Mouse (Mus musculus) limb, embryonic 11.5 days (tissue): ENCODE measurements around the gene Hist1h3h. TPM values are rescaled to one million over a fixed set of nuclear protein-coding genes. Genes with fewer than 3 reads are reported as not detected.
"Not testable (repeated sequence)": the region's sequence is repeated elsewhere in the genome, so short reads cannot be mapped to it uniquely, and the experiment has no call there.

Source experiments
- ATAC-seq: fragments of 200-750 bp; cut with Nextera tagmentation; 2 replicates; pipeline ENCODE4 v1.8.0; 2017; ENCODE audit warnings: low read depth; ENCODE audit not compliant: insufficient number of reproducible peaks, low FRiP score, low TSS enrichment
- DNase-seq: peaks from one replicate; pipeline ENCODE4 v3.0.0-alpha.2; 2015; ENCODE audit warnings: low spot score
- H3K27ac ChIP-seq: fragments of 300-500 bp; sonication (generic); replicated peaks from 2 replicates; pipeline ENCODE4 v1.5.1; 2014; ENCODE audit warnings: low read depth, mild to moderate bottlenecking, low read length
- H3K27me3 ChIP-seq: fragments of 300-500 bp; sonication (generic); 2 replicates; pipeline ENCODE4 v1.6.1; 2014; ENCODE audit warnings: mild to moderate bottlenecking, low read length, mixed read lengths; ENCODE audit not compliant: control insufficient read depth, insufficient read depth
- H3K36me3 ChIP-seq: fragments of 300-500 bp; sonication (generic); 2 replicates; pipeline ENCODE4 v1.6.1; 2014; ENCODE audit warnings: mild to moderate bottlenecking, low read length, moderate library complexity, mixed read lengths; ENCODE audit not compliant: control insufficient read depth, insufficient read depth
- H3K4me1 ChIP-seq: fragments of 300-500 bp; sonication (generic); 2 replicates; pipeline ENCODE4 v1.6.1; 2014; ENCODE audit warnings: low read length, mixed read lengths; ENCODE audit not compliant: control insufficient read depth, insufficient read depth
- H3K4me2 ChIP-seq: fragments of 300-500 bp; sonication (generic); 2 replicates; pipeline ENCODE4 v1.6.1; 2014; ENCODE audit warnings: low read depth, mild to moderate bottlenecking, moderate library complexity; ENCODE audit not compliant: severe bottlenecking
- H3K4me3 ChIP-seq: fragments of 300-500 bp; sonication (generic); 2 replicates; pipeline ENCODE4 v1.5.1; 2014; ENCODE audit warnings: low read depth, low read length
- H3K9ac ChIP-seq: fragments of 300-500 bp; sonication (generic); 2 replicates; pipeline ENCODE4 v1.6.1; 2014; ENCODE audit warnings: mild to moderate bottlenecking, low read length
- H3K9me3 ChIP-seq: fragments of 300-500 bp; sonication (generic); 2 replicates; pipeline ENCODE4 v1.6.1; 2016; ENCODE audit warnings: low read length; ENCODE audit not compliant: control insufficient read depth
- WGBS: fragments of 180-500 bp; shearing (Covaris S2); extraction: QIAGEN DNeasy Blood & Tissue Kit; methylation state at CpG from one replicate; pipeline ENCODE4 v1.1.7; 2014; 5-methylcytosine and 5-hydroxymethylcytosine counted together
- microRNA-seq: library from miRNA; unstranded; fragments of <30 nt; microRNA quantifications from one replicate; pipeline ENCODE4, GENCODE M21; 2016
- polyA plus RNA-seq: library from polyadenylated mRNA; unstranded; fragments of >200 nt; fragmentation: Nextera tagmentation; extraction: Ambion mirVana; gene quantifications from 2 replicates; pipeline ENCODE4 v1.2.1, GENCODE M21; 2014

Gene Hist1h3h
- polyA plus RNA-seq, 1 experiment from 2014 or later: 15.5 TPM

DNA sequence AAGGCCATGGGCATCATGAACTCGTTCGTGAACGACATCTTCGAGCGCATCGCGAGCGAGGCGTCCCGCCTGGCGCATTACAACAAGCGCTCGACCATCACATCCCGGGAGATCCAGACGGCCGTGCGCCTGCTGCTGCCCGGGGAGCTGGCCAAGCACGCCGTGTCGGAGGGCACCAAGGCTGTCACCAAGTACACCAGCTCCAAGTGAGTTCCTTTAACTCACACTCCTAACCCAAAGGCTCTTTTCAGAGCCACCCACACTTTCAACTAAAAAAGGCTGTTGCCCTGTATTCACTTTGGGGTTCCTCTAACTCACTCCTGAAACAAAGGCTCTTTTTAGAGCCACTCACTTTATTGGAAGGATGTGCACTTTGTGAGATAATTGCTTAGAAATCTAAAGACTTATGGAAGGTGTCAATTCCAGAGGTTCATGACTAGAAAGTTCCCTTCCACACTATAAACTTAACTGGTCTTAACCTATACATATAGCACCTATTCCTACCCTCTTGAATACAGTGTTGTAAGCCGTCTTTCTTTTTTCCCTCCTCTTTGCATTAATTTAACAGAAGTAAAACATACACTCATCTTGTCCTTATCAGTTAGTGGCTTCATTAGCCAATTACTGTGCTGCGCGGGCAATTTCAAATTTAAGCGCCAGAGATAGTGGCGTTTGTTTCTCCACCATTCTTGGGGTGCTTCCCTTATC, 37.0 kb downstream of the Hist1h3h start:
- not testable (repeated sequence) for H3K9me3 ChIP-seq, H3K27me3 ChIP-seq, H3K36me3 ChIP-seq, ATAC-seq, H3K4me1 ChIP-seq
- H3K27ac ChIP-seq: peak overlapping the region; percentile 83
- H3K4me2 ChIP-seq: peak overlapping the region; percentile 52
- DNase-seq: peak; percentile 53
- under 1% methylated on average over 19 of the region's 26 CpGs for WGBS
- peak overlapping the region; percentile 35 for H3K4me3 ChIP-seq
- peak overlapping the region; percentile 59 for H3K9ac ChIP-seq

GRCm38 (mm10) chr13:21755707-21756106, 38.2 kb downstream of the Hist1h3h start:
- WGBS: 83% methylated on average over 1 of the region's 1 CpGs
- H3K4me3 ChIP-seq: no peak overlapping the region
- no peaks in the 10 kb centered on the region for H3K9me3 ChIP-seq
- DNase-seq (no peak), ATAC-seq (no peak)
- H3K36me3 ChIP-seq: no peaks in the 10 kb centered on the region; the same call in 1 of the 2 replicates
- no peaks in the 10 kb centered on the region for H3K27me3 ChIP-seq
- no peak overlapping the region for H3K27ac ChIP-seq
- no peaks in the 10 kb centered on the region for H3K4me1 ChIP-seq
- H3K4me2 ChIP-seq: no peak overlapping the region
- H3K9ac ChIP-seq: no peak overlapping the region

Small RNA genes within 50 kb of the gene (microRNA-seq; reads per million reads assigned to microRNA genes)
- gene Gm44357: not detected
- gene Gm44367: not detected
- not detected for gene Gm44454

Other genes starting within 250 kb of the Hist1h3h start
- 2.5 and 2.8 TPM in 2 replicates for gene Nkapl, start 249.2 kb upstream of the Hist1h3h start, polyA plus RNA-seq
- 2.5 and 2.9 TPM in 2 replicates for gene Zkscan4, start 238.8 kb upstream of the Hist1h3h start, polyA plus RNA-seq
- gene Gm10065, start 238.2 kb upstream of the Hist1h3h start, polyA plus RNA-seq: 0.67 TPM in 1 of 2 replicates, not detected in the other
- gene AK157302, start 222.4 kb upstream of the Hist1h3h start, polyA plus RNA-seq: 0.24 and 0.35 TPM in 2 replicates
- gene Gm11273, start 216.2 kb upstream of the Hist1h3h start, polyA plus RNA-seq: 2.5 and 4.0 TPM in 2 replicates
- gene Zkscan8, start 186.5 kb upstream of the Hist1h3h start, polyA plus RNA-seq: 9.6 and 13.1 TPM in 2 replicates
- gene Olfr1366, start 174.9 kb upstream of the Hist1h3h start, polyA plus RNA-seq: 0.09 and 0.21 TPM in 2 replicates
- gene Olfr1535, start 157.8 kb upstream of the Hist1h3h start, polyA plus RNA-seq: 0.05 TPM in 1 of 2 replicates, not detected in the other
- gene Olfr1364, start 135.9 kb upstream of the Hist1h3h start, polyA plus RNA-seq: not detected in 2 replicates
- not detected in 2 replicates for gene Olfr1362, start 103.6 kb upstream of the Hist1h3h start, polyA plus RNA-seq
- not detected in 2 replicates for gene Olfr11, start 75.1 kb upstream of the Hist1h3h start, polyA plus RNA-seq
- gene Olfr1361, start 54.3 kb upstream of the Hist1h3h start, polyA plus RNA-seq: not detected in 2 replicates
- not detected in 2 replicates for gene Olfr1360, start 40.3 kb upstream of the Hist1h3h start, polyA plus RNA-seq
- not detected in 2 replicates for gene Olfr1359, start 19.5 kb upstream of the Hist1h3h start, polyA plus RNA-seq
- 2.2 and 2.9 TPM in 2 replicates for gene Hist1h2bl, start 1.5 kb upstream of the Hist1h3h start, polyA plus RNA-seq
- gene Hist1h2ai, start 1.2 kb upstream of the Hist1h3h start, polyA plus RNA-seq: 16.9 and 20.4 TPM in 2 replicates
- gene Hist1h2bm, start 4.4 kb downstream of the Hist1h3h start, polyA plus RNA-seq: 7.6 and 9.2 TPM in 2 replicates
- 1.1 and 1.7 TPM in 2 replicates for gene Hist1h4j, start 17.4 kb downstream of the Hist1h3h start, polyA plus RNA-seq
- 3.4 and 7.1 TPM in 2 replicates for gene Hist1h4k, start 32.8 kb downstream of the Hist1h3h start, polyA plus RNA-seq
- 6.1 and 9.4 TPM in 2 replicates for gene Hist1h2ak, start 36.2 kb downstream of the Hist1h3h start, polyA plus RNA-seq
- 1.8 and 2.6 TPM in 2 replicates for gene Hist1h2bn, start 36.5 kb downstream of the Hist1h3h start, polyA plus RNA-seq
- 20.0 and 21.2 TPM in 2 replicates for gene Hist1h1b, start 63.0 kb downstream of the Hist1h3h start, polyA plus RNA-seq
- gene Hist1h3i, start 65.7 kb downstream of the Hist1h3h start, polyA plus RNA-seq: 294 and 298 TPM in 2 replicates
- 7.5 and 10.7 TPM in 2 replicates for gene Hist1h2an, start 69.6 kb downstream of the Hist1h3h start, polyA plus RNA-seq
- 1.7 and 4.9 TPM in 2 replicates for gene Hist1h2bp, start 69.8 kb downstream of the Hist1h3h start, polyA plus RNA-seq
- gene Hist1h2bq, start 92.5 kb downstream of the Hist1h3h start, polyA plus RNA-seq: 21.3 and 25.2 TPM in 2 replicates
- 2.5 and 3.6 TPM in 2 replicates for gene Hist1h2ao, start 92.8 kb downstream of the Hist1h3h start, polyA plus RNA-seq
- not detected in 2 replicates for gene Hist1h4m, start 94.1 kb downstream of the Hist1h3h start, polyA plus RNA-seq
- gene Hist1h4n, start 114.5 kb downstream of the Hist1h3h start, polyA plus RNA-seq: 11.8 and 15.0 TPM in 2 replicates
- 6,460 and 6,662 TPM in 2 replicates for gene Hist1h2ap, start 115.8 kb downstream of the Hist1h3h start, polyA plus RNA-seq
- 21.5 and 24.2 TPM in 2 replicates for gene Hist1h2br, start 116.1 kb downstream of the Hist1h3h start, polyA plus RNA-seq
- 26.9 and 28.8 TPM in 2 replicates for gene Zfp184, start 227.4 kb downstream of the Hist1h3h start, polyA plus RNA-seq